Mouse (Mus musculus): ENCODE results near the gene Acot7.
A peak's percentile ranks its signal among the peaks of the same experiment; 100 is the strongest.

Gene Acot7

DNA sequence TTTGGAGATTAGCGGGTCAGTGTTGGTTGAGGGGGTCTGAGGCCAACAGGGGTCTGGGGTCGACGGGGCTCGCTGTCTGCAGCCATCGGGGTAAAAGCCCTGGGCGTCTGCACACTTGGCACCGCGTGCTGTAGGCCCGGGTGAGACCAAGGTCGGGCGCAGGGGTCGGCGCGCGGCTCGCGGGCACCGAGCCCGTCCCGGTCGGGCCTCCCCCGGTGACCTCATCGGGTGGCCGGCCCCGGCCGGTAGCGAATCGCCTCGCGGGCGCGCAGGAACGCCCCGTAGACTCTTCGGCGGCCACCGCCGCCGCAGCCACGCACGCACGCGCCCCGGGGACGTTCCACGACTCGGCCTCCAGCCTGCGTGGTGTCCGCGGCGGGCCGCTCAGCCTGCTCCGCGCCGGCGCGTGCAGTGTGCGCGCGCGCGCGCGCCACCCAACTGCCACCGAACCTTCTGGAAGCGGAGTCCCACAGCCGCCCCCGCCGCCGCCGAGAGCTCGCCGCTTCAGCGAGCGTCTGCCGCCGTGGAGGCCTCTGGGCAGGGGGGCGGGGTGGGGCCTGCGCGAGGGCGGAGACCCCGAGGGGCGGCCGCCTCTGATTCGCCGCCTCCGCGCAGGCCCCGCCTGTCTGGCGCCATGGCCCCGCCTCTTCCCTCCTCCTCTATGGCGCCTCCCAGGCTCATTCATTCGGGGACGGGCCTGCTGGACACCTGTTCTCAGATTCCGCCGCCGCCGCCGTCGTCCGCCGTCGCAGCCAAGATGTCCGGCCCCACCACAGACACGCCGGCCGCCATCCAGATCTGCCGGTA lies at the start of gene Acot7:
Acot7 (plus strand) TSS at position 598 of the 807 bp plus-strand sequence.
- peak; percentile 94 for DNase-seq

- DNase-seq = no peak
Measured at GRCm38 (mm10) chr4:152128784-152129183, 49.1 kb upstream of the Acot7 start.

- DNase-seq = no peak
Measured at GRCm38 (mm10) chr4:152129395-152129930, 48.5 kb upstream of the Acot7 start.

GRCm38 (mm10) chr4:152130771-152131653 lies 46.9 kb upstream of the Acot7 start:
- peak; percentile 39 for DNase-seq

DNA sequence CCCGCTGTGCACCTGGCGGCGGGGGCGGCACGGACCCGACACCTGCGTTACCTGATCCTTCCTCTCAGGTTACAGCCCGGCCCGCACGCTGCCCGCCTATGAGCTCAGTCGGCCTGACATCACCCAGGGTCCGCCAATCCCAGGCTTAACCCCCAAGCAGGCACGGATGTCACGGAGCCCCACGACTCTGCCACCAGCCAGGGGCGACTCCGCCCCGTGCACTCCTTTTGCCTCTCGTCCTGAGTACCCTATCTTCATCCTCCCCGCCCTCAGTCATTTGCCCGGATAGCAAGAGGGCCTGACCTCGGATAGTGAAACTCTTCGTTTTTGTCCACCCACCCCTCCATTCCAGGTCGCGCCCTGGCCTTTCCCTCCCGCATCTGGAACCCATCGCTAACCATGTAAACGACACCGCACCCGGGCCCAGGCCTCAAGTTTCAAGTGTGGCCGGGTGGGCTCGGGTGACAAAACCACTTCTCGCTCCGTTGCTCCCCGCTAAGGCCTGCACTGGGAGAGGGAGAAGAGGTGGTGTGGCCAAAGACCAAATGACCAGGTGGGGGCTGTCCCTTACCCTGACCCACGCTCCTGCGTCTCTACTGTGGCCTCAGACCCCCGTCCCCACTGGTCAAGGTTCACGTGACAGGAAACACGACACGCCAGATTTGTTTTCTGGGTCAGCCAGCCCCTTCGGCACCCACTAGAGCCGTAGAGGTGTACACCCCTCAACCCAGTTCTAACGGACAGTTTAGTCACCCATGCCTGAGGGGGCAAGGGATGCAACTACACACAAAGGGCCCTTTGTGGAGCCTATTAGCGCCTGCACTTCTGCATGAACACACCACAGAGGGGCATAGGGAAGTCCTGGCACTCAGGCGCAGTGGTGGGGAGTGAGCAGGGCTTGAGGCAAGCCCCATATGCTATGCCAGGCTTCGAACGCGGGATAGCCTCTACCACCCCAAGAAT lies 45.8 kb upstream of the Acot7 start:
- DNase-seq = no peak

- DNase-seq = no peak
Measured at GRCm38 (mm10) chr4:152132772-152133169, 45.2 kb upstream of the Acot7 start.

DNA sequence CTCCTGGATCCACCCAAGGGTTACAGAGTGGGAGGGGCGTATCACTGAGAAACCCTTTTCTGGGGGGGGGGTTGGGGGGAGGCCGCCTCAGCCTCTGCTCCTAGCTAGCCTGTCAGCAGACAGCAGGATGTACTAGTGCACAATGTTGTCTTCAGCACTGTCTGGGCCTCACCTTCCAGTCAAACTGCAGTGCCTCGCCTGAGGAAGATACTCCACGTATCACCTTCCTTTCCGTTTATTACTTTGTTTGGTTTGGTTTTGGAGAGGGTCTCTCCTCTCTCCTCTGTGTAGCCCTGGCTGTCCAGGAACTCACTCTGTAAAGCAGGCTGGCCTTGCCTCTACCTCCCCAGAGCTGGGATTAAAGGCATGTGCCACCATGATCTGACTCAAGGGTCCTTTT lies 44.7 kb upstream of the Acot7 start:
- no peak for DNase-seq

DNA sequence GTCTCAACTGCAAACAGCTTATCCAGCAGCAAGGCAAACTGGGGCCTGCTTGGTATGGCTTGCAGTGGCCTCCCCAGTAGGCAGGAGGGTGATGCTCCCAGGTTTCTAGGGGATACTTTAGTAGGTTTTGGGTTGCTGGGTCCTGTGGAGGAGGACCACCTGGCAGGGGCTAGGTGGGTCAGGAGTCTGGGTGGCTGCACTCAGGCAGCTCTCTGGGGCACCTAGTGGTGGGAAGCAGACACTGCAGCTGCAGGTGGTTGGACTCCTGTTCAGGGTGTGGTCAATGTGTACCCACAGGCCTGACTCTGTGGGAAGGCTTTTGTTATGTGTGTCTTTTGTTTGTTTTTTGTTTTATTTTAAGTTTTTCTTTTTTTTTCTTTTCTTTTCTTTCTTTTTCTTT lies 43.4 kb upstream of the Acot7 start:
- peak; percentile 44 for DNase-seq

DNA sequence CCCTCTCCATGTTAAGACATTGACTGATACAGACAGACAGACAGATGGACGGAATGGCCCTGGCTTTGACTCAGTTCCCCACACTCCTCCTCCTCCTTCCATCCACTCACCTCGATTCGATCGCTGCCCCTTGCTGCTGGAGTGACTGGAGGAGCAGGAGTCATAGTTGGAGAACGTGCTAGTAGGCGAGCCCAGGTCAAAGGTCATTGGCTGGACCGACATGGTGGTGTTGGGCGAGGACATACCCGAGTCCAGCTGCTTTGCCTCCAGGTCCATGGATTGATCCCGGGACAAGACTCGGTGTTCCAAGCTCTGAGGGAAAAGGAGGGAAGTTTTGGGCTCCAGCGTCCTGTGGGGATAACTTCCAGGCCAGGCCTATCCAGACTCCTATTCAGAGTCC lies 42.6 kb upstream of the Acot7 start:
- no peak for DNase-seq

- no peak for DNase-seq
Measured at GRCm38 (mm10) chr4:152136112-152136875, 41.6 kb upstream of the Acot7 start.

- DNase-seq = no peak
Measured at GRCm38 (mm10) chr4:152136876-152137250, 41.1 kb upstream of the Acot7 start.

- DNase-seq = peak; percentile 76
Measured at GRCm38 (mm10) chr4:152138497-152139260, 39.3 kb upstream of the Acot7 start.

DNA sequence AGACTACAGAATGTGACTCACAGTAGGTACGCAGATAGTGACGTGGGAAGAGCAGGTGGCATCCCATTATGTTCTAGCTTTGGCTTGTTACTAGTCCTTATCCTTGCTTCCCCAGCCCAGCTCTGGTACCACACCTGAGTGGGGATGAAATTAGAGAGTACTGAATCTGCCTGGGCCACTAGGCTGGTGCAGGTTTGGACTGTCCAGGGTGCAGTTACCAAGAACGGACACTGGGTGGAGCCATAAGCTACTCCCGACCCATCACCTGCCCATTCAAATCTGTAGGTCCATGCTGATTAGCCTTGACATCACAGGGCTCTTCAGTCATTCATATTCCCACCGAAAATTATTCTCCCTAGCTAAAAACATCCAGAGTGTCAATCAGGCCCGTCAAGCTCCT lies 37.5 kb upstream of the Acot7 start:
- DNase-seq = no peak

- DNase-seq = peak; percentile 72
Measured at GRCm38 (mm10) chr4:152141521-152142135, 36.3 kb upstream of the Acot7 start.

DNA sequence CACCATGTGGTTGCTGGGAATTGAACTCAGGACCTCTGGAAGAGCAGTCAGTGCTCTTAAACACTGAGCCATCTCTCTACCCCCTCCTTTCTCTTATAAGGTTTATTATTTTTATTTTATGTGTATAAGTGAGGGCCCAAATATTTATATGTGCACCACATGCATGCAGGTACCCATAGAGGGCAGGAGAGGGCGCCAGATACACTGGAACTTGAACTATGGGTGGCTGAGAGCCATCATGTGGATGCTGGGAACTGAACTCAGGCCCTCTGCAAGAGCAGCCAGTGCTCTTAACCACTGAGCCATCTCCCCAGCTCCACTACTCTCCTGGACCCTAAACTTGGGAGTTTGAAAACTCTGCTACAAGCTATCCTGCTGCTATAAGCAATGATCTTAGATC lies 34.3 kb upstream of the Acot7 start:
- DNase-seq = no peak

- no peak for DNase-seq
Measured at GRCm38 (mm10) chr4:152145473-152145872, 32.5 kb upstream of the Acot7 start.

GRCm38 (mm10) chr4:152146033-152146827 lies 31.7 kb upstream of the Acot7 start:
- DNase-seq = no peak

DNA sequence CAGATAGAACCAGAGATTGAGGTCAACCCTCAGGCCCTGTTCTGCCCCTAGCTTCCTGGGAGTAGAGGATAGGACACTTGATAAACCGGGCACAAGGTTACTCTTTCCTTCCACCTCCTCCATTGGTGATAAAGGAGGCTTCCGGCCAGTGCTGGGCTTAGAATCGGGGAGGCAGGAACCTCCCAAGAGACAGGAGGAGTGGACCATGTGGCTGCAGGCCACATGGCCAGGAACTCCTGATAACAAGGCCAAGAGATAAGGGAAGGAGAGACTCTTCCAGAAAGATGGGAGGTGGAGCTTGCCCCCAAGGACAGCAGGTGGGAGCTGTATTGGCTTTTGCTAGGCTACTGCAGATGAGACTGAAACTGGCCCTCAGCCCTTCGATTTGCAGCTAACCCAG lies 27.4 kb upstream of the Acot7 start:
- no peak for DNase-seq

DNA sequence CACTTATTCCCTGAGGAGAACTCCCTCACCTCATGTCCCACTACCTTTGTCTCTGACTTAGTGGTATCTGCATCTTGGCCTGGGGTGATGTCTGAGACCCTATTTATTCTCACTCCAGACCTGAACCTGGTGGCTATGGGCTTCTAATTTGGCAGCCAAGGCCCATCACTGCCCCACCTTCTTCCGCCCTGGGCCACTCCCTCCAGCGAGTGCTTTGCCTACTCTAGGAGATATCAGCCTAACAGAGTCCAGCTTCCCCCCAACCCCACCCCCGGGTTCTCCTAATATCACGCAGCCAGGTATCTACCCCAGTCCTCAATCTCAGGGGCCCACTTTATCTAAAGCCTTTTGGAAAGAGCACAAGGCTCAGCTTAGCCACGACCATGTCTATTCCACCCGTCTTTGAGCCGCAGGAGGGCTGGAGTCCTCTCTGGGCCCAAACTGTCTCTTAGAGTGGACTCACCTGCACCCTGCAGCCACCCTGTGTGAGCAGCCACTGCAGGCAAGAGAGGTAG lies 26.4 kb upstream of the Acot7 start:
- DNase-seq = no peak

Measured in right cerebral cortex, adult 18-20 months (tissue).